Mouse (Mus musculus): ENCODE measurements around the gene Arrdc2.
"Not testable (repeated sequence)": the region's sequence is repeated elsewhere in the genome, so short reads cannot be mapped to it uniquely, and the experiment has no call there.

Gene Arrdc2

GRCm38 (mm10) chr8:70838654-70839407, 689 bp downstream of the Arrdc2 start:
- DNase-seq (ENCODE audit: low spot score) = no peak

GRCm38 (mm10) chr8:70836666-70837065, 2.9 kb downstream of the Arrdc2 start:
- no peak for DNase-seq (ENCODE audit: low spot score)

GRCm38 (mm10) chr8:70834071-70834470, 5.4 kb downstream of the Arrdc2 start:
- no peak for DNase-seq (ENCODE audit: low spot score)

- DNase-seq (ENCODE audit: low spot score) = no peak
These were observed 6.0 kb downstream of the Arrdc2 start for GRCm38 (mm10) chr8:70833520-70833919.

- DNase-seq (ENCODE audit: low spot score) = no peak
These were observed 6.5 kb downstream of the Arrdc2 start for GRCm38 (mm10) chr8:70833018-70833482.

- DNase-seq (ENCODE audit: low spot score) = no peak
These were observed 7.1 kb downstream of the Arrdc2 start for GRCm38 (mm10) chr8:70832371-70832770.

GRCm38 (mm10) chr8:70831517-70831916, 8.0 kb downstream of the Arrdc2 start:
- DNase-seq (ENCODE audit: low spot score) = no peak

- DNase-seq (ENCODE audit: low spot score) = no peak
These were observed 11.7 kb downstream of the Arrdc2 start for GRCm38 (mm10) chr8:70827796-70828195.

GRCm38 (mm10) chr8:70827010-70827409, 12.5 kb downstream of the Arrdc2 start:
- DNase-seq (ENCODE audit: low spot score) = no peak

- no peak for DNase-seq (ENCODE audit: low spot score)
These were observed 13.7 kb downstream of the Arrdc2 start for GRCm38 (mm10) chr8:70825816-70826215.

- no peak for DNase-seq (ENCODE audit: low spot score)
These were observed 15.7 kb downstream of the Arrdc2 start for GRCm38 (mm10) chr8:70823802-70824201.

GRCm38 (mm10) chr8:70822594-70822993, 16.9 kb downstream of the Arrdc2 start:
- not testable (repeated sequence) for DNase-seq (ENCODE audit: low spot score)

- DNase-seq (ENCODE audit: low spot score) = no peak
These were observed 17.5 kb downstream of the Arrdc2 start for GRCm38 (mm10) chr8:70821992-70822391.

- peak; percentile 57 for DNase-seq (ENCODE audit: low spot score)
These were observed 18.0 kb downstream of the Arrdc2 start for GRCm38 (mm10) chr8:70821399-70821962.

- DNase-seq (ENCODE audit: low spot score) = no peak
These were observed 19.2 kb downstream of the Arrdc2 start for GRCm38 (mm10) chr8:70820101-70820935.

- no peak for DNase-seq (ENCODE audit: low spot score)
These were observed 22.8 kb downstream of the Arrdc2 start for GRCm38 (mm10) chr8:70816679-70817078.

GRCm38 (mm10) chr8:70812885-70813284, 26.6 kb downstream of the Arrdc2 start:
- no peak for DNase-seq (ENCODE audit: low spot score)

GRCm38 (mm10) chr8:70812055-70812454, 27.5 kb downstream of the Arrdc2 start:
- DNase-seq (ENCODE audit: low spot score) = no peak

- DNase-seq (ENCODE audit: low spot score) = no peak
These were observed 28.4 kb downstream of the Arrdc2 start for GRCm38 (mm10) chr8:70810962-70811680.

- no peak for DNase-seq (ENCODE audit: low spot score)
These were observed 30.4 kb downstream of the Arrdc2 start for GRCm38 (mm10) chr8:70808955-70809701.

GRCm38 (mm10) chr8:70808239-70808638, 31.3 kb downstream of the Arrdc2 start, which contains the start of gene Il12rb1:
Gene Il12rb1 (plus strand): TSS chr8:70808449.
- no peak for DNase-seq (ENCODE audit: low spot score)

All from adipocyte (in vitro differentiated cells).